Mouse (Mus musculus) R1 (cell line): ENCODE data around the gene Rrp1.
A peak's percentile ranks its signal among the peaks of the same experiment; 100 is the strongest.
"Not testable (repeated sequence)": the region's sequence is repeated elsewhere in the genome, so short reads cannot be mapped to it uniquely, and the experiment has no call there.

Experiments
- DNase-seq: peaks from one replicate; pipeline ENCODE4 v3.0.0-alpha.2; 2018; ENCODE audit warnings: low read depth, low spot score

The Rrp1 gene

DNA sequence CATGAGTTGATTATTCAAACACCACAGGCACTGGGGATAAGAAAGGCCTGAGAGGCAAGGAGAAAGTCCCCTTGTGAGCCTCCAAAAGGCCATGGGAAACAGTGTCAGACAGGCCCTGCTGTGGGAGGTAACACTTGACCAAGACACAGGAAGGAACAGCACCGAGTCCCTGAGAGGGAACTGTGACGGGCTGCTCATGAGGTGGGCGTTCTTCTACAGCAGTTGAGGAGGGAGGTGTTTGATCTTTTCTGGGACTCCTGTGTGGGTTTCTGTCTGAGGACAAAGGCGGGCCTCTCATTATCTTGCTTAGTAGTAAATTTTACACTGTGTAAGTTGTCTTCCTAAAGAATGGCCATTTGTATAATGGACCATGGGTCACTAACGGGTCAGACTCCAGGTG, 27.3 kb downstream of the Rrp1 start:
- no peak for DNase-seq

DNA sequence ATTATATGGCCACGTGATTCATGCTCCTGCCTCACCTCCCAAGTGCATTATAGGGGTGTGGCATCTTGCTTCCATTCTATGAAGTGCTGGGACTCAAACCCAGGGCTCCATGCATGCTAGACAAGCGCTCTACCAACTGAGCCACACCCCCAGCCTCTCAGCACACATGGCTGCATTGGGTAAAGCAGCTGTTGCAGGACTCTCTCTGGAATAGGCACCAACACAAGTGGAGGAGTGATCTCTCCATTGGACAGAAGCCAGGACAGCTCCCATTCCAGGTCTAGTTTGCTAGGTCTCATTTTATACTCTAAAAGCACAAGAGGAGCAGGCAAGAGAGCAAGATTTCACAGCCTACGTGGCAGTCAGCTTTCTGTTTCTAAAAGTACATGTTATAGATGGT, 29.3 kb downstream of the Rrp1 start:
- DNase-seq = no peak

DNA sequence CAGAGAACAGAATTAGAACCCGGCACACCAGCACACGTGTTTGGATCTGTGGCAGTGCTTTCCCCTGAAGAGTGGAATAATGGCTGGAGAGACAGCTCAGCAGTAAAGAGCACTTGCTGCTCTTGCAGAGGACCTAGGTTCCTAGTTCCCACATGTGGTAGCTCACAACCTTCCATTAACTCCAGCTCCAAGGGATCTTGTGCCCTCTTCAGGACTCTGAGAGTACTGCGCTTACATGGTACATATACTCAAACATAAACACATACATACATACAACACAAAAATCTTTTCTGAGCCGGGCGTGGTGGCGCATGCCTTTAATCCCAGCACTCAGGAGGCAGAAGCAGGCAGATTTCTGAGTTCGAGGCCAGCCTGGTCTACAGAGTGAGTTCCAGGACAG, 34.3 kb downstream of the Rrp1 start:
- DNase-seq = peak; percentile 85

DNA sequence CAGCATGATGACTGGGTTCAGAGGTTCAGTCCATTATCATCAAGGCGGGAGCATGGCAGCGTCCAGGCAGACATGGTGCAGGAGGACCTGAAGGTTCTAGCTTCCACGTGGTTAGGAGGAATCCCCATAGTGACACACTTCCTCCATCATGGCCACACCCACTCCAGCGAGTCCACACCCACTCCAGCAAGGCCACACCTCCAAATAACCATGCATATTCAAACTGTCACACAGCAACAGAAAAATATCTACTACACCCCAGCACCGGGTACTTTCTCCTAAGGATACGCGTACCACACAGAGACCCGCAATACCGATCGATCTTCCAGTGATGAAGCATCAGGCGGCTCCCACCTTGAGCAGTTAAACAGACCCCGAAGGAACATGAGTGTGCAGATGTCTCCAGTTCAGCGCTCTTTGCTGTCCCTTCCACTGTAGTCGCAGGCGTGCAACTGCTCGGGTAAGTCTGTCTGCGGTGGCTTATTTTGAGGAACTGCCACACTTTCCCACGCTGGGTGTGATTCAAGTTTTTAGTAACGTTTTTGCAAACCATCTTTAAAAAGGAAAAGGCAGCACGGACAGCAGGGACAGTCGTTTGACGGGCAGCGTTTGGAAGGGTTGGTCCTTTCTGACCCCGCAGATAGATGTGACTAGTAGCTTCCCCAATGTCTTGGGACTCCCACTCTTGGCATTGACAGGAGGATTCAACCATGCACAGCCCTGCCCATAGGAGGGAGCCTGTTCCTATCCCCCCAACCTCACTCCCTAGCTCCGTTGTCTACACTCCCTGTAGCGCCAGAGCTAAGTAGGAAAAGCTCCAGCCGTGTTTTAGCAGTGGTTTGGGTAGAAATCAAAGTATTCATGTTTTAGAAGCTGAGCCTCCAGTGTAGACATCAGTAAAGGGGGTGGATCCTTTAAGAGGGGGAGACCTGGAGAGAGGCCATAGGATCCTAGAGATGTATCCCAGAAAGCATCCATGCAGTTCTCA, 39.9 kb downstream of the Rrp1 start:
- DNase-seq = peak; percentile 86

DNA sequence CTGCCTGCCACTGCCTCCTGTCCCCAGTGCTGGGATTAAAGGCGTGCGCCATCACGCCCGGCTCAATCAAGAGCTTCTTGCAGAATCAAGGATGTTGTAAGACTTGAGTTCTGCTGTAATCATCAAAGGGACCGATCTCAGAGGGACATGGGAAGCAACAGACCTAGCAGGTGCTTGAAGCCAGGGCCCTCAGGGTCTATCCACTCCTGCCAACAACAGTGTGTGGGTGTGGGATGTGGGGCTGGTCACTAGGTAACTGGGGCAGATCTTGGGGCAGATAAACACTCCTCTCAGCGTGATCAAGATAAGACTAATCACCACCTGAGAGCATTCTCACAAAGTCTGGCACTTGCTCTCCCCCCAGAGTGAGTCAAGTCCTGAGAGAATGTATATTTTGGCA, 41.1 kb downstream of the Rrp1 start:
- DNase-seq = peak; percentile 25

DNA sequence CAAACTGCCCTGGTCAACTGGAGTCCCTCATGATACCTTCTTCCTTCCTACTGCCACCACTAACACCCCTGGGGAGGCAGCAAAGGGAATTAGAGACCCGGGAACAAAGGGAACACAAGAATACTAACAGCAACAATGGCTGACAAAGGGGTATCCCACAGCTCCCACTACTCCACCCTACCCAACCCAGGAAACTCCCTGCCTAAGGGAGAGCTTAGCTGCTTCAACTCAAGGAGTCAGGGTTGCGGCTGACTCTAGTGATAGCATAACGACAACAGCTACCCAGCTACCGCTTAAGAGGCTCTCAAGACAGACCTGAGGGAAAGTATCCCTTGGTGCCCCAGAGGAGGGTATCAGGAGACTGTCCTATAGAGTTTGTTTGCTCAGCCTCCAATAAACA, 45.3 kb downstream of the Rrp1 start:
- DNase-seq = peak; percentile 78

DNA sequence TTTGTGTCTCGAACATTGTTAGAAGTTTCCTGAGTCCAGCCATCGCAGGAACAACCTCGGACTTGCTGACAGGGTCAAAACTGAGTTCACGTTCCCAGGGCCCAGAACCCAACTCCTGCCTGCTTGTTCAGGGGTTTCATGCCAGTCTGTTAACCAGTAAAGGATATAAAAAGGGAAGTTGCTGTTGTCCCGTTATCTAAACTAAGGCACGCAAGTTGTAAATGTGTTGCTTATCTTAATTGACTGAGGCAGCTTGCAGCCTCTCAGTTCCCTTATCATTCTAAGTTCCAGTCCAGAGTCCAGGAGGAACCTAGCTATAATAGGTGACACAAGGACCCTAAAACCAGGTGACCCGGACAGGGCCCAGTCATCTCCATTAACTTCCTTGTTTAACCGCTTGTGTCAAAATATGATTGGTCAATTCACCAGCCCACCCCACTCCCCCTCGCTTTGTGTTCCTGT, 46.0 kb downstream of the Rrp1 start:
- no peak for DNase-seq

GRCm38 (mm10) chr10:78366195-78366834, 46.5 kb downstream of the Rrp1 start:
- peak; percentile 84 for DNase-seq

DNA sequence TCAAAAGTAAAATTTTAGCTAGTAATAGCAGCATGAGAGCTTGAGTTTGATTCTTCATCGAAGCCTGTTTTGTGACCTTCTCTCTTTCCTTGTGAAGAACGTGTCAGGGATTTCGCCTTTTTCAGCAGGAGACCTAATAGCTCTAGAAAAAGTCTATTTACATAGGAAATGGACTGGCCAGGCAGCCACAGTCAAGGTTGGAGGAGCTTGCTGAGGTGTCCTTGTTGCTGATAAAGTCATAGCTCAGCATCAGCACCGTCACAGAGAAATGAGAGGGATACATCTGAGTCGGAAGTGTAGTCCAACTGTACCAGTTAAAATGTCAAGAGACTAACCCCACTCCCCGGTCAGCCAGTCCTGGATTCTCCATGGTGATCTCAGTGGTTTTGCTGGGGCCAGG, 47.3 kb downstream of the Rrp1 start:
- peak; percentile 52 for DNase-seq

- no peak for DNase-seq
Observed at GRCm38 (mm10) chr10:78364106-78364505, 48.7 kb downstream of the Rrp1 start.

DNA sequence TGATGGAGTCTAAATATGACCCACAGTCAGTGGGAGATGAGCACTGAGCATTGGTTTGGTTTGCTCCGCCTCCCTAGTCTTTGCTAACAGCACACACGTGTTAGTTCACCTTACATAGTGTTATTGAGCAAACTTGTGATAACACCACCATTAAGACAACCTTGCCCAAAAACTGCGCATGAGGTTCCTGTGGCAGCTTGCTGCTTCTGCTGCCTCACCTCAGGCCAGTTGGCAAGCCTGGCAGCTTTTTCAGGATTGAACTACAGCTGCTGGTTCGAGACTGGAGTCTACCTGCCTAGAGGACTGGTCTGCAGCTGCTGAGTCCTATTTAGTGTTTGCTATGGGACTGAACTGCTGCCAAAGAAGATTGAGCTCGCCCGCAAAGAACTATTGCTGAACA, 49.5 kb downstream of the Rrp1 start:
- DNase-seq = no peak

DNA sequence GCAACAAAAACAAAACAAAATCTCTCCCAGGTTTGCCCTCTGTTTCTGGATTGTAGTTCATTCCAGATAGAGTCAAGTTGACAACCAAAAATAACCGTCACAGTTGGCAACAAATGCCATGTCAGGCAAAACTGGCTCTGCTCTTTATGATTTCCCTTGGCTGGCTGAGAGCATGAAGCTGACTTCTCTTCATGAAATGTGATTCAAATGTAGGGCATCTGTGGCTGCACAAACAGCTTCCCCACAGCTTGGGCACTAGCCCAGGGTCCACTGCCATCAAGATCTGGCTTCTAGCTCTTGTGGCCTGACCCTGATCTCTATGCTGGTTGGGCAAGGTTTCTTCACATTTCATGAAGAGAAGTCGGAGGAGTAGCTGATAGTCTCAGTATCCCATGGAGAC, 50.9 kb downstream of the Rrp1 start:
- no peak for DNase-seq

- DNase-seq = no peak
Observed at GRCm38 (mm10) chr10:78360290-78360711, 52.5 kb downstream of the Rrp1 start.

GRCm38 (mm10) chr10:78358999-78359398, 53.8 kb downstream of the Rrp1 start:
- not testable (repeated sequence) for DNase-seq

DNA sequence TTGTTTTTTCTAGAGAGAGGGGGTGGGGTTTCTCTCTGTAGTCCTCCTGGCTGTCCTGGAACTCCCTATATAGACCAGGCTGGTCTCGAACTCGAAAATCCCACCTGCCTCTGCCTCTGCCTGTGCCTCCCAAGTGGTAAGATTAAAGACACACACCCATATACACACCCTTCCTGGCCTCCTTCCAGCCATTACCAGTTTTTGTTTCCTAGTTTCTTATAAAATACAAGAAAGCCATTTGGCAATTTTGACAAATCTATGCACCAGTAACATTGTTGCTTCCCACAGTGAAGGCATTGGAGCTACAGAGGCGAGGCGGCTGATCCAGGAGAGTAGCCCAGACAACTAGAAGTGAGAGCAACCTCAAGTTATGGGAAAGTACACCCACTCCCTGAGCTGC, 54.6 kb downstream of the Rrp1 start:
- no peak for DNase-seq

DNA sequence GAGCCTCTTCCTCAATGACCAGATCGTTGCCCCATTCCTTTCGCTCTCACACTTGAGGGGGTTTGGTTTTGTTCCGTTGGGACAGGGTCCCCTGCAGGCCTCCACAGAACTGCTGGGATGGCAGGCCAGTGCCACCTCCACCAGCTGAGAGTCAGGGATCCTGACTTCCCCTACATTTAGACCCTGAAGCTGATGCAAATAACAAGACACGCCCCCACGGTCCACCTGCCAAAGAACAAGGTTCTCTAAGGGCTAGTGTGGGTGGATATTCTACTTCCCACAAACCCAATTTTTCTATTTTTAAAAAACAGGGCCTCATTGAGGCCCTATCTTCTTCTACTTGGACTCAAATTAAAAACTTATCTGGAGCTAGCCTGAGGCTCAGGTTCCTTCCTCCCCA, 55.1 kb downstream of the Rrp1 start:
- DNase-seq = no peak

GRCm38 (mm10) chr10:78355931-78356593, 56.8 kb downstream of the Rrp1 start:
- DNase-seq = no peak

DNA sequence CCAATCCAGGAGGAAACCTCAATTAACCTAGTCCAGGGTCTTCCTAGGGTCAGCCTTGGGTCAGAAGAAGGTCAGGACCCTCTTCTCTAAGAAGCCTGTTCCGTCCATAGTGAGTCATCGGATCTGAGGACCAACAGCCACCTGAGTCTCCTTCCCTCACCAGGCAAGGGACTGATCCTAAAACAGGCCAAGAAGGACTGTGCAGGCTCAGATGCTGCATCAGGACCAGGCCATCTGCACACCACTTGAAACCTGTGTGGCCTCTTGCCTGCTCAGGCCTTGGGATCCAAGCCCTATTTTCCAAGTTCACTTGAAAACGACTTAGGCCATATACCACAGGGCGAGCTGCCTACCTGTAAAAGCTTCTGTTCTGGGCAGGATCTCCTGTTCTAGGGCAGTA, 59.6 kb downstream of the Rrp1 start:
- no peak for DNase-seq

- peak; percentile 48 for DNase-seq
Observed at GRCm38 (mm10) chr10:78352666-78353030, 60.2 kb downstream of the Rrp1 start.

DNA sequence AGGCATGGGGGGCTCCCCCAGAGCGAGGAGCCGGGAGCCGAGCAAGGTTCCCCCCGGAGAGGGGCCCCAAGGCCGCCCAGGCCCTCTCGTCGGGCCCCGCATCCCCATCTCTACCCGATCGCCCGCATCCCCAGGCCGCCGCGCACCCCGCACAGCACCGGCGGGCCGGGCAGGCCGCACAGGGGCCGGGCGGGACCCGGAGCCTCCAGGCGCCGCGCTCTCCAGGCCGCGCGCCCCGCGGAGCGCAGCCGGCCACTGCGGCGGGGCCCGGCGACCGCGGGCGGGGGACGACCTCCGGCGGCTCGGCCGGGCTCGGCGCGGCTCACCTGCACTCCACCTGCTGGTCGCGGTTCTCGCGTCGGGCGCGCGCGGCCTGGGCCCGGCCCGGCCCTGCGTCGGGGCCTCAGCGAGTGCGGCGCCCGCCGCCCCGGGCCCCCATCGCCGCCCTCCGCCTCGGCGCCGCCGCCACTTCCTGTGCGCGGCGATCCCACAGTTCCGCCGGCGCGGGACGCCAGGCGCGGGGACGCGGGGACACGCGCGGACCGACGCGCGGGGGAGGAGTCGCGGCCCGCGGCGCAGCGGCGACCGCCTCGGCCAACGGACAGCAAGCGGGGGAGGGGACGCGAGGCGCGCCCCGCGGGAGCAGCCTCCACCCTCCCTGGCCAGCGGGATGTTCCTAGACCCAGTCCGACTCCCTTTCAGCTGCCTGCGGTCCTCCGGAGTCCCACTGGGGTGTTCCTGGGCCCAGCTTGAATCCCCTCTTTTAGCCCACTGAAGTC, 60.8 kb downstream of the Rrp1 start, which contains the start of gene Agpat3:
Gene Agpat3, minus strand, starts transcription at position 603 of the 779 bp plus-strand sequence.
- DNase-seq = peak; percentile 23

DNA sequence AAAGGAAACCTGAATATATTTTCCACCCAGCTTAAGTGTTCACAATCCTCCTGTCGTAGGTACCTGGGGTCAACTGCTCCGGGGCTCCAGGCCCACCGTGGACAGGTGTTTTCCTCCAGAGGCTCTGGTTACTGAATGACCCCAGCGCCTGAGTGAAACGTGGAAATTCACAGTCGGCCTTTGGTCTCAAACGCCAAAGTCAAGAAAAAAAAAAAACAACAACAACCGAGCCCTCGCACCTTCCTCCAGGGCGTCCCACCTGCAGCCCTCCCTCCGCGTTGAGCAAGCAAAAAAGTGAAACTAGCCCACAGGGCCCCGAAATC, 61.3 kb downstream of the Rrp1 start:
- peak; percentile 32 for DNase-seq
